Mouse (Mus musculus): ENCODE results near the gene Stpg2. TPM values are rescaled to one million over a fixed set of nuclear protein-coding genes. Genes with fewer than 3 reads are reported as not detected.

Gene Stpg2
- polyA plus RNA-seq (2015; fragmentation: Illumina TruSeq; extraction: RNeasy Lipid Tissue Mini Kit (QIAGEN cat#74804); ENCODE audit: insufficient read depth, low read depth, low replicate concordance), result not detected

DNA sequence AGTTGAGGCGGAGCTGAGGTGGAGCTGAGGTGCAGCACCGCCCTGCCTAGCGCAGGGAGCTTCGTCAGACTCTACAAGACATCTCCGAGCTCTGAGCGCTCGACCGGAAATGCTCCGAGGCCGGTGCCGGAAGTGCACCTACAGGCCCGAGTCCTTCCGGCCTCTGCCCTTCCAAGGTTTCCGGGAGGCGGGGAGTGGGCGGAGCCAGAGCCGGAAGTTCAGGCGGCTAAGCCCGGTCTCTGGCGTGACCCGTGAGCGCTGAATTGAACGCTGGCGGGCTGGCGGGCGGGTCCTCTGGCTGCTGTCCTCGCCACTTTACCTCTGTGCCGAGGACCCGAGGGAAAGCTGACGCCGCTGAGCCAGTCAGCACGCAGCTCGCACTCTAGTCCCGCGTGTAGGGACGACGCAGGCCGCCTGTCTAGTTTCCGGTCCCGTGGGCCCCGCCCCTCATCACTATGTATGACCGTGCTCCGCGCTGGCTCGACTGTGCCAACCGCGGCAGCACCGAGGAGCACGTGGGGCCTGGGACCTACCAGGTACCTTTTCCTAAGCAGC is at the start of gene Stpg2:
Gene Stpg2, plus strand, starts transcription at position 251 of the 555 bp plus-strand sequence.

Other genes starting within 250 kb of the Stpg2 start
- 6.4 TPM for gene Rap1gds1, start 130.5 kb upstream of the Stpg2 start, polyA plus RNA-seq (2015; fragmentation: Illumina TruSeq; extraction: RNeasy Lipid Tissue Mini Kit (QIAGEN cat#74804); ENCODE audit: insufficient read depth, low read depth, low replicate concordance)